Mouse (Mus musculus): ENCODE data around the gene Ly86.

DNA sequence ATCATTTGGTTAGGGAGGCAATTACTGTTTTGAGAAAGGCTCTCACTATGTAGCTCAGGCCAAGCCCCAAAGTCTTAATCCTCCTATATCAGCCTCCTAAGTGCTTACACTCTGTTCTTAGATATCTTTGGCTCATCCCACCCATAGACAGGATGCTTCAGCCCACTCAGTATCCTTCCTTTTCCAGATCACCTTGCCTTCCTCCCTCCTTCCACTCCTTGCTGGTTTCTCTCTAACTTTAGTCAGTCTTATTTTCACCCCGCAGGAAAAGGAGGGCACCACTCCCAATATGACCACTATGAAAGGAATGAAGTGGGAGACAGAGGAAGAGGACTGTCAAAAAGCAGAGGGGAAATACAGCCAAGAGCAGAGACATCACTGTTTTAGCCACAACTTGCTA is 2.2 kb upstream of the Ly86 start:
- TF ChIP-seq POLR2A (IDR thresholded peaks at IDR 0.05; ENCODE audit: extremely low read depth, insufficient read depth, low read length) (no peak), CTCF (IDR thresholded peaks at IDR 0.05; ENCODE audit: extremely low read depth, insufficient read depth, low read length) (no peak)
